Mouse (Mus musculus) spleen, adult 2 months (tissue): Measurements from ENCODE around the gene Eif2b4.

Source experiments
- CTCF ChIP-seq: fragments of 200-500 bp; IDR thresholded peaks from 2 replicates; pipeline ENCODE4 v1.5.1; 2011; ENCODE audit warnings: mild to moderate bottlenecking, inconsistent platforms; ENCODE audit not compliant: insufficient read depth, insufficient read length, insufficient replicate concordance; ENCODE audit errors: extremely low read depth
- POLR2A ChIP-seq: fragments of 200-500 bp; IDR thresholded peaks from 2 replicates; pipeline ENCODE4 v1.6.1; 2011; ENCODE audit warnings: low read depth, low read length, inconsistent platforms

GRCm38 (mm10) chr5:31199893-31200292 is 6.7 kb upstream of the Eif2b4 start:
- no peak for TF ChIP-seq POLR2A
- no peak for TF ChIP-seq CTCF
